ENCODE assay signal across 8 mouse cellular contexts in genomic region chr5:112848586-112849280, GRCm38 (mm10). TPM values are rescaled to one million over a fixed set of nuclear protein-coding genes. Genes with fewer than 3 reads are reported as not detected.
DNase-seq lines count a peak whose midpoint lies in the region; ATAC-seq and TF ChIP-seq lines count a peak whose summit lies in the region.

No protein-coding gene starts in this region.

- H3K4me2 ChIP-seq in heart, embryonic 11.5 days = no peak overlapping the region
- peak overlapping the region; percentile 20; the same call in 1 of the 2 replicates for H3K4me2 ChIP-seq in forebrain, embryonic 14.5 days (ENCODE audit: low read length)
- 0 out of 2 replicates have a peak overlapping the region, but pooled peaks have one; percentile 6 for H3K4me2 ChIP-seq in hindbrain, postnatal 0 days (ENCODE audit: low read depth, low read length)
- peak overlapping the region; percentile 4; the same call in 1 of the 2 replicates for H3K4me2 ChIP-seq in midbrain, embryonic 14.5 days (ENCODE audit: low read length)

- peak; percentile 17 for DNase-seq in heart, adult 8-10 months (ENCODE audit: low spot score)
- peak; percentile 47 to 57 for DNase-seq in cerebellum, adult 2 months
- DNase-seq in forebrain, embryonic 14.5 days (ENCODE audit: low spot score) = peak; percentile 54
- DNase-seq in hindbrain, postnatal 0 days (ENCODE audit: low spot score) = peak; percentile 80
- DNase-seq in limb, embryonic 10.5 days (ENCODE audit: low spot score) = peak; percentile 81
- DNase-seq in midbrain, embryonic 14.5 days = peak; percentile 79
- peak; percentile 48 for DNase-seq in thymus, postnatal 14 days

- no peak overlapping the region for H3K9ac ChIP-seq in heart, embryonic 11.5 days (ENCODE audit: low read depth, low read length)
- H3K9ac ChIP-seq in forebrain, embryonic 14.5 days (ENCODE audit: low read length) = no peak overlapping the region
- no peak overlapping the region for H3K9ac ChIP-seq in hindbrain, postnatal 0 days (replicated peaks; ENCODE audit: low read length)
- no peak overlapping the region for H3K9ac ChIP-seq in midbrain, embryonic 14.5 days (replicated peaks; ENCODE audit: low read length)

- H3K9me3 ChIP-seq in heart, embryonic 11.5 days (replicated peaks; ENCODE audit: control insufficient read depth, low read length) = no peaks in the 10 kb centered on the region
- H3K9me3 ChIP-seq in forebrain, embryonic 14.5 days (replicated peaks; ENCODE audit: control insufficient read depth, low read length) = no peaks in the 10 kb centered on the region
- no peaks in the 10 kb centered on the region for H3K9me3 ChIP-seq in hindbrain, postnatal 0 days (ENCODE audit: low read length)
- no peaks in the 10 kb centered on the region for H3K9me3 ChIP-seq in limb, embryonic 10.5 days (replicated peaks)
- no peaks in the 10 kb centered on the region for H3K9me3 ChIP-seq in midbrain, embryonic 14.5 days (ENCODE audit: control insufficient read depth, low read length)

- H3K27me3 ChIP-seq in heart, embryonic 11.5 days (ENCODE audit: control insufficient read depth, insufficient read depth, low read length) = 0 out of 2 replicates have a peak, but pooled peaks cover 4% of the 10 kb centered on the region
- H3K27me3 ChIP-seq in cerebellum, adult 2 months (ENCODE audit: control insufficient read depth, insufficient read depth, low read length) = no peaks in the 10 kb centered on the region
- H3K27me3 ChIP-seq in forebrain, embryonic 14.5 days (replicated peaks; ENCODE audit: control insufficient read depth, insufficient read depth, low read length) = no peaks in the 10 kb centered on the region
- no peaks in the 10 kb centered on the region for H3K27me3 ChIP-seq in hindbrain, postnatal 0 days (ENCODE audit: insufficient read depth, low read length)
- H3K27me3 ChIP-seq in limb, embryonic 10.5 days (ENCODE audit: low read depth, poor library complexity, severe bottlenecking) = peaks cover 36% of the 10 kb centered on the region
- no peaks in the 10 kb centered on the region for H3K27me3 ChIP-seq in midbrain, embryonic 14.5 days (ENCODE audit: control insufficient read depth, insufficient read depth, low read length)

- peaks cover 20% of the 10 kb centered on the region for H3K4me1 ChIP-seq in heart, embryonic 11.5 days (ENCODE audit: control insufficient read depth, insufficient read depth, low read length)
- H3K4me1 ChIP-seq in cerebellum, adult 2 months (ENCODE audit: control insufficient read depth, insufficient read depth, low read length) = peaks cover 12% of the 10 kb centered on the region; the same call in 1 of the 2 replicates
- peaks cover 34% of the 10 kb centered on the region for H3K4me1 ChIP-seq in forebrain, embryonic 14.5 days (ENCODE audit: control insufficient read depth, insufficient read depth, low read length)
- peaks cover 16% of the 10 kb centered on the region for H3K4me1 ChIP-seq in hindbrain, postnatal 0 days (ENCODE audit: insufficient read depth, low read length)
- H3K4me1 ChIP-seq in limb, embryonic 10.5 days = peaks cover 52% of the 10 kb centered on the region
- H3K4me1 ChIP-seq in midbrain, embryonic 14.5 days (ENCODE audit: control insufficient read depth, insufficient read depth, low read length) = peaks cover 57% of the 10 kb centered on the region

- no peak overlapping the region for H3K27ac ChIP-seq in heart, embryonic 11.5 days (ENCODE audit: low read depth, low read length)
- H3K27ac ChIP-seq in cerebellum, adult 2 months (ENCODE audit: insufficient read depth, low read length) = no peak overlapping the region
- no peak overlapping the region for H3K27ac ChIP-seq in forebrain, embryonic 14.5 days (ENCODE audit: low read depth, low read length)
- no peak overlapping the region for H3K27ac ChIP-seq in hindbrain, postnatal 0 days
- no peak overlapping the region for H3K27ac ChIP-seq in limb, embryonic 10.5 days
- H3K27ac ChIP-seq in midbrain, embryonic 14.5 days (replicated peaks; ENCODE audit: low read depth, low read length) = no peak overlapping the region

- WGBS in heart, embryonic 11.5 days (ENCODE audit: insufficient replicate concordance) = 12% methylated on average over 15 of the region's 16 CpGs
- 25% methylated on average over 16 of the region's 16 CpGs for WGBS in cerebellum, adult 2 months
- 3% methylated on average over 16 of the region's 16 CpGs for WGBS in forebrain, embryonic 14.5 days
- 10% methylated on average over 16 of the region's 16 CpGs for WGBS in hindbrain, postnatal 0 days
- 4% methylated on average over 16 of the region's 16 CpGs for WGBS in limb, embryonic 10.5 days
- 4% methylated on average over 16 of the region's 16 CpGs for WGBS in midbrain, embryonic 14.5 days

- H3K4me3 ChIP-seq in heart, embryonic 11.5 days (ENCODE audit: low read depth, low read length) = no peak overlapping the region
- no peak overlapping the region for H3K4me3 ChIP-seq in cerebellum, adult 2 months (replicated peaks; ENCODE audit: insufficient read depth, low read depth, low read length)
- H3K4me3 ChIP-seq in forebrain, embryonic 14.5 days (ENCODE audit: low read depth, low read length) = no peak overlapping the region
- no peak overlapping the region for H3K4me3 ChIP-seq in hindbrain, postnatal 0 days (ENCODE audit: low read length)
- H3K4me3 ChIP-seq in limb, embryonic 10.5 days = peak overlapping the region; percentile 41
- H3K4me3 ChIP-seq in midbrain, embryonic 14.5 days (replicated peaks; ENCODE audit: low read depth, low read length) = no peak overlapping the region

- peak; percentile 67; the same call in 1 of the 2 replicates for TF ChIP-seq CTCF in cerebellum, adult 2 months (IDR thresholded peaks at IDR 0.05; ENCODE audit: borderline replicate concordance, insufficient read depth, low read depth, low read length)
- TF ChIP-seq CTCF in hindbrain, postnatal 0 days (IDR thresholded peaks at IDR 0.05; ENCODE audit: low read depth) = peak; percentile 83

- no peaks in the 10 kb centered on the region for H3K36me3 ChIP-seq in heart, embryonic 11.5 days (ENCODE audit: control insufficient read depth, insufficient read depth, low read length)
- no peaks in the 10 kb centered on the region for H3K36me3 ChIP-seq in forebrain, embryonic 14.5 days (ENCODE audit: control insufficient read depth, insufficient read depth, low read length)
- no peaks in the 10 kb centered on the region for H3K36me3 ChIP-seq in hindbrain, postnatal 0 days (ENCODE audit: insufficient read depth, low read length)
- H3K36me3 ChIP-seq in limb, embryonic 10.5 days = no peaks in the 10 kb centered on the region
- no peaks in the 10 kb centered on the region for H3K36me3 ChIP-seq in midbrain, embryonic 14.5 days (ENCODE audit: control insufficient read depth, insufficient read depth, low read length)

- TF ChIP-seq POLR2A in cerebellum, adult 2 months (IDR thresholded peaks at IDR 0.05; ENCODE audit: borderline replicate concordance, insufficient read depth, low read length) = no peak

- no peak; the same call in 1 of the 2 replicates for ATAC-seq in heart, embryonic 11.5 days (replicated peaks; ENCODE audit: insufficient number of reproducible peaks, low FRiP score, low TSS enrichment)
- no peak for ATAC-seq in forebrain, embryonic 14.5 days
- peak; percentile 77; the same call in 1 of the 2 replicates for ATAC-seq in hindbrain, postnatal 0 days
- no peak for ATAC-seq in midbrain, embryonic 14.5 days (ENCODE audit: low FRiP score, low TSS enrichment)

RNA-seq across cellular contexts. Expression of gene Myo18b, which starts 47.4 kb away (rescaled TPM):
- total RNA-seq in heart, adult 8-10 months (2022) = 100 to 1,000 TPM; 211 to 246 (median 225) TPM
- polyA plus RNA-seq in heart, embryonic 11.5 days (2014; fragmentation: Nextera tagmentation; extraction: Ambion mirVana) = 22.2 and 26.3 TPM in 2 replicates
- polyA plus RNA-seq in cerebellum, adult 2 months (2012; rRNA removed) = 0.55 and 0.69 TPM in 2 replicates
- 0.60 and 0.87 TPM in 2 replicates for polyA plus RNA-seq in forebrain, embryonic 14.5 days (2014; fragmentation: Nextera tagmentation; extraction: Ambion mirVana)
- total RNA-seq in hindbrain, postnatal 0 days (2014; rRNA removed) = 1.9 and 2.3 TPM in 2 replicates
- polyA plus RNA-seq in hindbrain, postnatal 0 days (2015; fragmentation: Nextera tagmentation; extraction: Ambion mirVana) = 0.75 and 1.1 TPM in 2 replicates
- 0.30 and 0.41 TPM in 2 replicates for polyA plus RNA-seq in limb, embryonic 10.5 days (2016; fragmentation: Nextera tagmentation; extraction: Ambion mirVana)
- polyA plus RNA-seq in midbrain, embryonic 14.5 days (2014; fragmentation: Nextera tagmentation; extraction: Ambion mirVana) = 0.87 and 1.4 TPM in 2 replicates

Comparison
In these comparisons a context has a peak if more than half of its experiments do, and no peak if none do; other contexts are left out.
1. DNase-seq: peak in every context shown above with its lines; median percentile 81 in limb, embryonic 10.5 days; 80 in hindbrain, postnatal 0 days; 79 in midbrain, embryonic 14.5 days; 54 in forebrain, embryonic 14.5 days; 52 in cerebellum, adult 2 months; 48 in thymus, postnatal 14 days; 17 in heart, adult 8-10 months.